Mouse (Mus musculus): ENCODE data around the gene Plcl1. TPM values are rescaled to one million over a fixed set of nuclear protein-coding genes. Genes with fewer than 3 reads are reported as not detected.
A peak's percentile ranks its signal among the peaks of the same experiment; 100 is the strongest.

The Plcl1 gene
- total RNA-seq, 2 experiments from 2014 or later, result 4.6 to 6.2 TPM

DNA sequence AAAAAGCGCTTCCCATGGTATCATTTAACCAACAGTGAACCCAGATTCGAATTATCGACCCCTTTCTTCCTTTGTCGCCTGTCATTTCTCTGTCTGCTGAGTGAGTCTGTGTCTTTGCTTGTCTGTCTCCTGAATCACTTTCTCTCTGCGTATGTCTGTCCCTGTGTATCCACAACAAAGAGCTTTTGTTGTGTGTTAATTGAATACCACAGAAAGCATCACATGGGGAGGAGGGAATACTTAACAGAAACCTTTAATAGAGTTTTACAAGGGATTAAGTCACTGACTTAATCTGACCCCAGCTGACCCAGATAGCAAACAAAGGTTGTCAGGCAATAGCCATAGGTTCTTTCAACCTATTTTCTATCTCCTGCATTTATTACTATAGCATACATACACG, 295.0 kb downstream of the Plcl1 start:
- no peak for DNase-seq (ENCODE audit: low spot score)

DNA sequence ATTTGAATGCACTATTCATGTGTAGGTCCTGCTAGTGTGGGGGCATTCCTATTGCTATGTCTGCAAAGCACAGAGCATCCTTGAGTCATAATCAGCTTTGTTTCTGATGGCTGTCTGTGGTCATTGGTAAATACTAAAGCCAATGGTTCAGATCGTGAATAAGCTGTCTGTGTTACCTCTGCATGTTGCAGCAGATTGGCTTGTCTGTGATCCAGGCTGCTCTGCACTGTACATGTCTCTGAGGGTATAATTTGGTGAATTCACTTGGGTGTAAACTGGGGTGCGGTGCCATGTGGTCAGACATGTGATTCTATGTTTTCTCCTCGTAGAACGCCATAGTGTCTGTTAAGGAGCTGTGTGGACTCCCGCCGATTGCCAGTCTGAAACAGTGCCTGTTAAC, 295.9 kb downstream of the Plcl1 start:
- no peak for DNase-seq (ENCODE audit: low spot score)

DNA sequence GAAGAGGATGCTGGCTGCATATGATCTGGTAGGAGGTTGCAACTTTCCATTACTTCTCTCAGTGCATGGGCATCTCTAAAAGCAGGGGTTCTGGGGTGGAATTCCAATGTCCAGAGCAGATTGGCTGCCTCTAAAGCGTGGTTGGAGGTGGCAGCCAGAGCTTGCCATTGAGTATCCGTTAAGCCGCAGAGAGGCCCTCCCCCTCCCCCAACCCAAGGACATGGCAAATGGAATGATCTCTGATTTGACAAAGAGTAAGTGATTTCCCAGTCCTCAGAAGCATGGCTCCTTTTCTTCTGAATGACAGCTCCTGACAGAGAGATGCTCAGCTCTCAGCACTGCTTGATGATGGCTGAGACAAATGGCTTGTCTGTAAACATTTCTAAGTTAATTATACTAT, 296.4 kb downstream of the Plcl1 start:
- no peak for DNase-seq (ENCODE audit: low spot score)

DNA sequence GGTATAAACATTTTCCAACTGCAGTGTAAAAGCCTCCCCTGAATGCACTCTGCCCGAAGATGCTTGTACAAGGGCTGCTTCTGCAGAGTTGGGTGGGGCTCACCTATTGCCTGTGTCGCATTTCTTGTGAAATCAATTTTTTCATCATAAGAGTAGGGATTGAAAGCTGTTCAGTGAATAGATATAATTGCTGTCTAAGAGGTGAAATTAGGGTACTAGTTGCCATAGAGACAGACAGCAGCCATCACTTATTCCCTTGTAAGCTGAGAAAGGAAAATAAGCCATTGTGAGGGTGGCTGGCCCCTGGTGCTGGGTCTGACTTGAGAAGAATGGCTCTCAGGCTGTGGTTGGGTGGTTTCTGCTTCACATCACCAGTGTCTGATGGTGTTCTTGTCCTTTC, 299.0 kb downstream of the Plcl1 start:
- no peak for DNase-seq (ENCODE audit: low spot score)

DNA sequence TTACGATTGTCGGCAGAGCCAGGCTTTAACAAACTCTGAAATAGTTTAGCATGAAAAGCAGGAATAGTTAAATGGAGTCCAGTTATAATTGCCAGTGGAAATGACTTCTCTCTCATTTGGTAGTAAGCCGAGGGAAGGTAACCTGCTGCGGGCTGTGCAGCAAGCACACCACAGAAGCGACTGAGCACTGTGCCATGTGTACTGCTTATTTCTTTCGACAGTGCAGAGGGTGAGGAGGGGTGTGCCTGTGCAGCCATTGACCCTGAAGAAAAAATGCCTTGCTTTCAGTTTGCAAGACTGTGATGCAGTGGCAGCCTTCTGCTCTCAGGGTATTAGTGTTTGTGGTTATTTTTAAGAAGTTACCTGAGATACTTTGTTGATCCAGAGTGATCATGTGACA, 299.5 kb downstream of the Plcl1 start:
- DNase-seq (ENCODE audit: low spot score), result no peak

DNA sequence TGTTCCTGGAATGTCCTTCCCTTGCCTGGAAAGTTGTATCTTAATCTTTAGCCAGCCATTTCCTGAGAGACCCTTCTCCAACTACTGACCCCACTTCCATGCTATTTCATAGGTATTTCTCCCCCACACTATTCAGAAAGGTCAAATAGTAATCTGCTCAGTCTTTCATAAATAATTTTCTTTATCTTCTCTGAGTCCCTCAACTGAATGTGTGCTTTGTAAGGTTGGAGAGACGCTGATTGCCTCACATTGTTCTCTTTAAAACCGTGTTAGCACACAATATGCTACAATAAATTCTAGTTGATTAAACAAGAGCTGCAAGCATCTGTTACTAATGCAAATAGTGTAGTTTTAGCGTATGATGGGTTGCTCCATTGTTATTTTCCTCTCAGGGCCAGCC, 300.0 kb downstream of the Plcl1 start:
- DNase-seq (ENCODE audit: low spot score), result no peak

DNA sequence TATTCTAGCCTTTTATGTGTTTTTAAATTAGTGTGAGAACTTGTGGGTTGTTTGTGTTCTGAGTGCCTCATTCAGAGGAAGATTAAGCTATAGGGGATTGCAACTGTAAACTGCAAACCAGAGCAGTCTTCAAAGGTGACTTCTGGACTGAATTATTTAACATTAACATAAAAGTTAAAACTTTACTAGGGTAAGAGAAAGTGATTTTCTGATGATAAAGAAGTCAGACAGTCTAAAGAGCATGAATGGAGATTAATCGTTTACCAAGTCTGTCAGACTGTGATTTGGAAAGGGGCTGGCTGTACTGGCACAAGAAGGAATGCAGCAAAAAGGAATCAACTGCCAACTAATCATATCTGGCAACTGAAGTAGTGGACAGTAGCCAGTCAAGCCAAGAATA, 301.2 kb downstream of the Plcl1 start:
- DNase-seq (ENCODE audit: low spot score), result no peak

DNA sequence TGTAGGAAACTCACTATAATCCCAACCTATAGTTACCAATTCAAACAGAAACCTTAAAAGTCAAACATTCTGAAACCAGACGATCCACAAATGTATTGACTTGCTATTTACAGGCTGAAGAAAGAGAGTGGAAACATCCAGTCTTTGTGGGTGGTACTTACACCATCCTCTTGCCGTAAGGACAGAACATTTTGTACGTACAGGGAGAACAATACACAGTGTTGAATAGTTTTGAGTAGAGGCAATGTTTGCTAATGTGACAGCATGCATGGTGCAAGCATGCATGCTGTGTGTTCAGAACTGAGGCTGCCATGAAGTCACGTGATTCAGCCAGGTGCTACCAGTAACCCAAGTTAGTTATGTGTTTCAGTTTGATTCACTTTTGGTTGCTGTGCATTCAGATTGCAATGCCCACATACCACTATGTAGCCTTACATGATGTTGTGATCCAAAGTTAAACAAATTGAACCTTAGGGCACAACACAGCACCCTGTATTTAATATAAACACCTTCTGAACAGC, 311.6 kb downstream of the Plcl1 start:
- no peak for DNase-seq (ENCODE audit: low spot score)

DNA sequence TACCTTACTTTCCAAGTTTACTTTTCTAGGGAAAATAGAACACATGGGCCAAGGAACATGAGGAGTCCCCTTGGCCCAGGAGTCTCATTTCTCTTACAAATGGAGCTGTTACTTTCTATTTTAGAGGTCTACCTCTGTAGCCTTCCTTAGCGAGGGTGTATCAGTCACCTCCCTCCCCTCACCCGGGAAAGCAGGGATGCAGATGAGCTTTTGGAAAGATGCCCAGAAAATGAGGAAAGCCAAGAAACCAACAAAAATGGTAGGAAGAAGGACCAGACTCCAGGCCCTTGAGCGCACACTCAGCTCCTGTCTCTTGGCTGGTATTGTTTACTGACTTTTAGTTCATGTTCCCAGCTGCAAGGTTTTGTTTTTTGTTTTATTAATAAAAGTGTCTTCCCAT, 319.7 kb downstream of the Plcl1 start:
- DNase-seq (ENCODE audit: low spot score), result no peak

DNA sequence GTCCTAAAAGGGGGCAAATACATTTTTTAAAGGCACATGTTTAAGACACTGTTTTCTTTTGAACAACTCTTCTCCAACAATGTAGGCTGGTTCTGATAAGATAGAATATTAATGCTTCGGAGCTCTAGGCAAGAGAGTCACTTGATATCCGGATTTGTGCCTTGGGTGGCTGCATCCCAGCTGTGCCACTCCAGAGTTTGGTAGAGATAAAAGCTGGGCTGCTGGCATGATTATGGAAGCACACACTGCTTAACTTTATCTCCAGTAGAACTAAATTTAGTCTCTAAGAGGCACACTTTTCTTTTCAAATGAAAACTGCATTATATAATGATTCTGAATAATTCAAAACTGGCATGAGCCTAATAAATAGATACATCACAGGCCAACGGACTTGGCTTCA, 323.6 kb downstream of the Plcl1 start:
- DNase-seq (ENCODE audit: low spot score), result no peak

DNA sequence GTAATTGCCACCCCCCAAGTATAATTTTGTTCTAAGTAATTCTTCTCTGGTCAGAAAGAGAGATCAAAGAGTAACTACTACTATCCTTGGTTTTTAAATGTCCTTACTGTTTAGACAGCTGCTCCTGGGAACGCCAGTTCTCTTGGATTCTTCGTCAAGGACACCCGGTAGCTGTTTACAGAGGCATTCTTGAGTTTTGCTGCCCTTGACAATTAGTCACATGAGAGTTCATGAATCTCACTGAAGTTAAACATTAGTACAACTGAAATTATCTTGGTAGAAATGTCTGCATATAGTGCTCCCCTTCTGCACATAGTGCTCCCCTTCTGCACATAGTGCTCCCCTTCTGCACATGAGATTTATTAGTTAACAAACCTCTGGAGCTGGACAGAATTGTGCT, 327.2 kb downstream of the Plcl1 start:
- no peak for DNase-seq (ENCODE audit: low spot score)

DNA sequence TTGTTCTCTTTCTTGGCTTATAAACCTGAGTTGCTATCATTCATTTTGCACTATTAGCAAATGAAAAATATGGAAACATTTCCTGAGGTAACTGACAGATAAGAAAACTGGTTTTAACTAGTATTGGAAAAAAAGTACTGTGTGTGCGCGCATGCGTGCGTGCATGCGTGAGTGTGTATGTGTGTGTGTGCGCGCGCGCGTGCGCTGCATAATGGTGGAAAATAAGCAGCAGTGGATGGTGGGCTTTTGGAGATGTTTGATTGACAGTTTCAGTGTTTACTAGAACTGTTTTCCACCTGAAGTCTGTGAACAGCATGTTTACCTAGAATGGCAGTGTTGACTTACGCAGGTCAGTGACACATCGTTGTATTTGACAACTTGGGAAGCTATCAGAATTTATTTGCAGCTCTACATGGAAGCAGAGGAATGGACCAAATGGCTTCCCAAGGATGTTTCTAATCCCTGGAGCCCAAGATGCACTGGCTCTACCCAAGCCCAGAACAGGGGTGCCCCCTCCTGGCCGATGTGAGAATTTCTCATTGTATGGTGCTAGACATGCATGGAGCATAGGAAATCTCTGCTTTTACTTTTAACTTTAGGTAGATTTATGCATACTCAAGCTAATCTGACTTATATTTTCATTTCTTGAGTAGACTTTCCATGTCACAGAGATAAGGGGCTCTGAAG, 330.5 kb downstream of the Plcl1 start:
- DNase-seq (ENCODE audit: low spot score), result peak; percentile 84

DNA sequence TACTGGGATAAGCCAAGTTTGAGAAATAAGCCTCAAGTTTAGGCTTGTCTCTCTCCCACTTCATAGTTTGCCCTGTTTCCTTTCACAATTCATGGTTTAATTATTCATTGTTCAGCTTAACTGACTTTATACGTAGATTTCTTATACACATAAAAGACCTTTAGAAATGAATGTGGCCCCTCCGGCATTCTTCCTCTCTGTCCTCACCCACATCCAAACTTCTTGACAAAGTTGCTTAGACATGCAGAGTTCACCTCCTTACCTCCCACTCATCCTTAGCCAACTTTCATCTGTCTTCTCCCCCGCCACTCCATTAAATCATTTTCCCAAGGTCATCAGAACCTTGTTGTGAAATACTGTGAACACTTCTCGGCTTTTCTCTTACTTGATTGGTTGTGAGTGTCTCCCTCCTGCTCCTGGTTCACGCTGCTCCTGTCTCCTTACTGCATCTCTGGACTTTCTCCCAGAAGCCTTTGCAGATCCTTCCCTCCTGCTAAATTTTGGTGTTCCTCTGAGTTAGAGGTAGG, 331.1 kb downstream of the Plcl1 start:
- DNase-seq (ENCODE audit: low spot score), result no peak

DNA sequence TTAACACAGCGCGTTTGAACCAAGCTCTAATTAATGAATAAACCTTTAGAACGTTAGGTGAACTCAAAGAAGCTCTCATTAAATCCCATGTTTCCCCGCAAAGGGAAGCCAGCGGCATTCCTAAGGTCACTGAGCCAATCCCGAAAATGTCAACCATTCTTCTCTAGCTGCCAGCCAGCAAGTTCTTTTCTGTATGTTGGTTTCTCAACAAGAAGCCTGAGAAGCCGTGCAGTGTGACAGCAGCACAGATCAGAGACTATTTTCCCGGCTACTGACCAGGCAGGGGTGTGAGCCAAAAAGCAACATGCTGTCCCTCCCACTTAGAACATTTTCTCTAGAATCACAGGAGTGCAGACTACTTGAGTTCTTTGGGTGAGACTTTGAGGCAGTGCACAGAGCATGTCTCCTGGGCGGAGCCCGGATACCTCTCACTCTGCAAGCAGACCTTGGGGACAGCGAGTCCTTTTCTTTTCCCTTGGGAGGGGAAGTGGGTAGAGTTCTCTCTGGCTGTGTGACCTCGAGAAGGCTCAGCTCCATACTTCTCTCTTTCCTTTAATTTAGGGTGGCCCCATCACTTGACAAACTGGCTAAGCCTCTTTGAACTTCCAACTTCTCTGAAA, 333.1 kb downstream of the Plcl1 start:
- no peak for DNase-seq (ENCODE audit: low spot score)

DNA sequence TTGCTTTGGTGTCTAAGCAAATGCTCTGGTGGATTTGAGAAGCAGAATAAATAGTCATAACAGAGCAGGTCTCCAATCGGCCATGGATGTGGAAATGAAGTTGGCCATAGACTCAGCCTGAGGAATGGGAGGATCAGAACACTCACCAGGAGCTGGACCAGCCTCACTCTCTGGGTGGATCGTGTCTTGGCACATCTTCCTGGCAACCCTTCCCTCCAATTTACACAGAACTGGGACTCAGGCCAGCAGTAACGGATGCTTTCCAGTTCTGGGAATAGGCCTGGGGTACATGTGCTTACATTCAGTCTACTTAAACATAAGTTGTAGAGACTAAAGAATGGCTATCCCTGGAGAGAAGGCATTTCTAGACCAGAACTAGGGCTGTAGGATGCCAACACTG, 336.2 kb downstream of the Plcl1 start:
- peak; percentile 54 for DNase-seq (ENCODE audit: low spot score)

DNA sequence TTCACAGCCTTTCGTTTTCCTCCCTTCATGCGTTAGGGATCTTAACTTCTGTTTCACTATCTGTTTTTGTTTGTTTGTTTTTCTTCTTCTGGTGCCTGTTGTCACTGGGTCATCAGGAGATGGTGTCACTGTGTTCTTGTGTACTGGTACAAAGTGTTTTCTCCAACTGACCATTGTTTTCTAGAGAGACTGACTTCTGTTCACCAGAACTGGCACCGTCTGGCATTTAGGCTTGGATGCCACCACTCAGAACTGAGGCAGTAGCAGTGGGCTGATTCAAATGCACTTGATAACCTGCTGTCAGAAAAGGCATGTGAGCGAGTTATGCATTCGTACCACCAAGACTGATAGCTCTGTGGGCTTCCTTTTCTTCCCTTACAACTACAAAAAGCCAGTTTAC, 342.8 kb downstream of the Plcl1 start:
- DNase-seq (ENCODE audit: low spot score), result no peak

DNA sequence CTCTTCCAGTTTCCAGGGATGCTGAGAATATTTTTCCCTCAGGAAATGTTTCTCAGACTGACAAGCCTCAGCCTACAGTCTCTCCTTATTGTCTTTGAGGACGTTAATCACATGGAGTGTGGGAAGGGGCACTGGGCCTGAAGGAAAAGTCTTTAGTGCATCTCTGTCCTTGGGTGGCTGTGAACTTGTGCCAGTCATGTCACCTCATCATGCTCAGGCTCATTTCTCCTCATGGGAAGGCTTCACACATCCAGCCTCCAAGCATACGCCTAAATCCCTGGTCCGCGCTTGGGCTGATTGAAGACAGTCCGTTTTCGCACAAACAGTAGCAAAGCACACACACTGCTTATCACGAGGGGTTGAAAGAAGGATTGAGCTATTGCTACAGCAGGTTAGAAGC, 344.0 kb downstream of the Plcl1 start:
- DNase-seq (ENCODE audit: low spot score), result no peak

DNA sequence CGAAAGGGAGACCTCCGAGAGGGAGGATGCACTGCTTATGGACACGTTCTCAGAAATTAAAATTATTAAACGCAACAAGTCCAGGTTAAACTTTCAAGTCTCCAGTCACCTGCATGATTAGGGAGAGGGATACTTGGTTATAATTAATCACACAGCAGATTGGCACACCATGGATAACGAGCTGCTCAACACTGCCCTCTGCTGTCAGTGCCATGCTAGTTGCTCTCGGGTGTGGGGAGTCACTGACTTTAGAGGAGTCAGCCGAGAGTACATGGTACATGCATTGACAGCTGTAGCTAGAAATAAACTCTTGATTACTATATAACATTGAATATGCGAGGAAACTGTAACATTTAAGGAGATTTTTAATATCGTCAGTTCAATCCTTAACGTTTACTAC, 350.0 kb downstream of the Plcl1 start:
- peak; percentile 35 for DNase-seq (ENCODE audit: low spot score)

DNA sequence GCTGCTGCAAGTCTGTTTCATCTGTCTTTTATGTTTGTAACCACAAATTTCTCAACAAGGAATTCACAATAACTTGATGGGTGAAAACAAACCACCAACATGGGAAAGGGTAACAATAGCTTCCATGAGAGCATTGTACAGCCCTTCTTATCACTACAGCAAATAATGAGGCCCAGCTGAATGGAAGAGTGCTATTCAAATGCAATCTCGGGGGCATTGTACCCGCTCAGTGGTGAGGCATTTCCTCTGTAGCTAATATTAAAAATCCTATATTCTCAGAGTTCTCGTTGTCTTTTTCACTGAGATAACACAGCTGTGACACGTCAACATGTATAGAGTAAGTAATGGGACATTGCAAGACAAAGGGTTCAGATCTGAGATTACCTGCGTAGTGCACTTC, 356.6 kb downstream of the Plcl1 start:
- DNase-seq (ENCODE audit: low spot score), result no peak

DNA sequence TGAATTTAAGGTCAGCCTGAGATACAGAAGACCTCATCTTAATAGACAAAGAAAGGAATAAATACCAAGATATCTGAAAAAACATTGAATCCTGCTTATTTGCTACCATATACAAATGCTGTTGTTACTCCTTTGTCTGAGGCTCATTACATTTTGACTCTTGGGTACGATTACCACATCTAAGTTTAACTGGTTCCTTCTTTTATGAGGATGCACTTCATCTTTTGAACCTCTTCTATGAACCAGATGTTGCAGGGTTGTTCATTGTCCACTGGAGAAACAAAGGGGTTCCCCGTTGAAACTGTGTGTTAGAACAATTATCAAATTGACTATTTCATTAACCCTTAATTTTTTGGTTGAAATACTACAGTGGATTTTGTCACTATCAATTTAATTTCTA, 357.4 kb downstream of the Plcl1 start:
- no peak for DNase-seq (ENCODE audit: low spot score)

DNA sequence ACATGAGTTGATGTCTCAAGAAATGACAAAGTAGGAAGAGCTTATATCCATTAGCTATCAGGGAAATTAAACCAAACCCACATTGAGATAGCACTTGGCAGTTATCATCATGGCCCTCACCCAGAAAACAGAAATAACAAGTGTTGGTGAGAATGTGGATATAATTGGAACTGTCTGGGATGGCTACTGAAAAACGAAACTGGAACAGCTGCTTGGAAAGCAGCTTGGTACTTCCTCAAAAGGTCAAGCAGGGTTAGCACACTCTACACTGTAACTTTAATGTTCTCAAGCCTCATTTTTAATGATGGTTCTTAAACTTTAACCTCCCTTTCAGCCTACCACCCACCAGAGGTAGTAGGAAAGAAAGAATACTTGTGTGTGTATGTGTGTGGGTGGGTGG, 361.0 kb downstream of the Plcl1 start:
- DNase-seq (ENCODE audit: low spot score), result peak; percentile 50

DNA sequence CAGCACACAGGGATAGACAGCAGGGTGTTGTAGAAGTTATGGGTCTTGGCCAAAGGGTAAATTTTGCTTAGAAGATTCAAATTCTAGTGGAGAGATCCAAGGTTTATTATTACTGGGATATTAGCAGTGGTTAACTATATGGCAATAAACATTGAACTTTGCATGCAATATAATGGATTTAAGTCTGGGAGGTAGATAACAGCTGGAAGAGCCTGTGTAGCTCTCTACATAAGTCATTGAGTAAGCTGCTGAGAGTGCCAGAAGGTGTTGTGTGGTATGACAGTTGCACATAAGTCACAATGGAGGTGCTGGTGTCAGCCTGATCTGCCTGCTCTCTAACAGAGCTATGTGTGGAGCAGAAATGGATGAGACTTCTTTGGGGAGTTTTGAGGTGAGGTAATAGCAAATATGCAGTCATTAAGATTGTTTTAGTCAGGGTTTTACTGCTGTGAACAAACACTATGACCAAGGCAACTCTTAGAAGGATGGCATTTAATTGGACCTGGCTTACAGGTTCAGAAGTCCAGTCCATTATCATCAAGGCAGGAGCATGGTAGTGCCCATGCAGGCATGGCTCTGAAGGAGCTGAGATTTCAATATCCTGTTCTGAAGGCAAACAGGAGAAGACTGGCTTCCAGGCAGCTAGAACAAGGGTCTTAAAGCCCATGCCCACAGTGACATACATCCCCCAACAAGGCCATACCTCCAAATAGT, 364.5 kb downstream of the Plcl1 start:
- DNase-seq (ENCODE audit: low spot score), result no peak

DNA sequence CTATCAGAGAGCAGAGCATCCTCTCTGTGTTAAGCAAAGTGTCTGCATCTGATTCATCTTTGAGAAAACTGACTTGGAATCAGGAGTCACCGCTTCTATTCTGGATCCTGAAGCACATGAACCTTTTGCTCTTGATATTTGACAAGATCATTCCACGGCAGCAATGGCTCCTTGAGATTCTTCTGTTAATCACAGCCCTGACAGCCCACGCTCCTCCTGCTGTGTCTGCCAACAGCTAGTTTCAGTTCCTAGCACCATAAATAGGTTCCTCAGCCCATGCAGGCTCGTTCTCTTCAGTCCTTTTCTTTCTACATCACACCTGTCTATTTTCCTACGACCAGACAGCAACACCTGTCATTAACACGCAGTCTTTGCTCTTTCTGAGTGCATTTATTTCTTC, 387.1 kb downstream of the Plcl1 start:
- peak; percentile 3 for DNase-seq (ENCODE audit: low spot score)

Measured in gastrocnemius, adult 18-20 months (tissue).